Mouse (Mus musculus) adrenal gland, adult 2 months (tissue): ENCODE results near the gene Gtse1. TPM values are rescaled to one million over a fixed set of nuclear protein-coding genes. Genes with fewer than 3 reads are reported as not detected.
"Not testable (repeated sequence)": the region's sequence is repeated elsewhere in the genome, so short reads cannot be mapped to it uniquely, and the experiment has no call there.

Experiments used
- DNase-seq: peaks from one replicate; pipeline ENCODE4 v3.0.0; 2021
- long read RNA-seq: library from polyadenylated mRNA; stranded (forward); transcript quantifications from one replicate; pipeline ENCODE4 v2.0.0, GENCODE M21; 2021
- polyA plus RNA-seq: library from polyadenylated mRNA; depleted of rRNA; stranded (reverse); fragments of >200 nt; gene quantifications from 2 replicates; pipeline ENCODE4 v1.2.3, GENCODE M21; 2012; rRNA removed
- total RNA-seq, 2 experiments: library from RNA; stranded (reverse); gene quantifications; 2 replicates each; pipeline ENCODE4 v1.2.3; 2021

Gene Gtse1
- 1 to 10 TPM in 1 of 2 experiments, under 1 TPM in 1; 0.66 to 1.1 TPM for total RNA-seq
- polyA plus RNA-seq = 2.0 and 2.9 TPM in 2 replicates
- long read RNA-seq = 0 reads

GRCm38 (mm10) chr15:85859490-85860031, at the start of gene Gtse1:
Gene Gtse1 (plus strand): TSS chr15:85859745.
- peak; percentile 95 for DNase-seq

- no peak for DNase-seq
Measured at GRCm38 (mm10) chr15:85810462-85810805, 49.1 kb upstream of the Gtse1 start.

DNA sequence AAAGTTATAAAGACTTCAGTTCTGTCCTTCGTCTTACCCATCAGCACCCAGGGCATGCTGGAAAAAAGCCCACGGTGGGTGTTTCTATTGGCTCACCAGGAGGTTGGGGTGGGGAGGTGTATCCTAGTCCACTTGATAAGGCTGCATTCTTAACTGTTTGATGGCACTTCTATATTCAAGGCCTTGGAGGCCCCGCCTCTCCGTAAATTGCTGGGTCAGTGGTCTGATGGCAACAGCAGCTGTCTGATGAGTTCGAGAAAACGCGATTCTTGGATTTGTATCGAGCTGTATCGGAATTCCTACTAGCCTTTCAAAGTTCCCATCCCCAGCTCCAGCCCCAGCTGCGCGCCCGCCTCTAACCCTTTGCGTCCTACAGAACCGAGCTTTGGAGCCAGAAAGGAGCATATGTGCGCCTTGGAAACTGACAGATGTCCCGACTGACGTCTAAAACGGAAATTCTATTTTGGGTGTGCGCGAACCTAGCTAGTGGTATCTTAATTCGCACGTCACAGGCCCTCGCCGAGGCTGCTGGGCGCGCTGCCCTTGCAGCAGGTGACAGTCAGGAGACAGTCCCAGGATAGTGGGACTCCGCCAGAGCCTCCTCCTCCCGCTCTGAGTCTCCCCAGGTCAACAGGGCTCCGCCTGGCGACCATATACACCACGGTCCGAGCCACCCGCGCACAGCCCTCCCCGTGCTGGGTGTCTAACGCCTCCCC, 48.6 kb upstream of the Gtse1 start:
- peak; percentile 48 for DNase-seq

DNA sequence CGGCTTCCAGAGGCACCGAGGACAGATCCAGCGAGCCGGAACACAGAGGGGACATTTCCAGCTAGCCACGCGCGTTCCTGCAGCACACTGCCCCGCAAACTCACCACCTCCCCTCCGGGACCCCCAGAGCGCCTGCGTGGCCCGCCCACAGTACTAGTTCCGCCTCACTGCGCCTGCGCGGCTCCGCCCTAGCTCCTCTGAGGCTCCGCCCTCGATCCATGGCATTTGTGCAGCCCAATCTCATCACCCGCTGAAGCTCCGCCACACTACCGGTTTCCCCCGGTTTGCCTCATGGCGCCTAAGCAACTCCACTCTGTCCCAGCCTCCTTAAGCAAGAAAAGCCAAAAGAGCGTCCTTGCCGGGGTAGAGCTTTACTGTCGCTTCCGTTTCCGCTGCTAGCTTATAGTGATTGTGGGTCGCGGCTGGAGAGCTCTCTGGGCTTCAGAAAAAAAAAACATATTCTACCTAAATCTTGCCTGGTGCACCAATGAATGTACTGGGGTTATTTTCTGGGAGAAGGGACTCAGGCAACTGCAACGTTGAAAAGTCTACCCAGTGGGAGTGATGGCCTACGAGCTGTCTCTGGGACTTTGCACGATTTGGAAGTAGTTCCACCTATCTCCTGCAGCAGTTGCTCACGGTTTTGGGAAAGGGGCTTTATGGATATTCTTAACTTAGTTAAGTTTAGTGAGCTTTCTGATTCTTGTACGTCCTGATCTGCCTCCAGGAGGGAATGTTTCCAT, 47.8 kb upstream of the Gtse1 start, which contains the start of gene Cdpf1:
TSS of gene Cdpf1 (minus strand) at position 163 of the 743 bp plus-strand sequence.
- DNase-seq = peak; percentile 99

- DNase-seq = no peak
Measured at GRCm38 (mm10) chr15:85813428-85813827, 46.1 kb upstream of the Gtse1 start.

GRCm38 (mm10) chr15:85821203-85822010, 38.1 kb upstream of the Gtse1 start, which contains the start of gene Pkdrej:
Gene Pkdrej (minus strand): TSS chr15:85821734.
- DNase-seq = peak; percentile 70

- DNase-seq = no peak
Measured at GRCm38 (mm10) chr15:85822011-85822359, 37.6 kb upstream of the Gtse1 start.

DNA sequence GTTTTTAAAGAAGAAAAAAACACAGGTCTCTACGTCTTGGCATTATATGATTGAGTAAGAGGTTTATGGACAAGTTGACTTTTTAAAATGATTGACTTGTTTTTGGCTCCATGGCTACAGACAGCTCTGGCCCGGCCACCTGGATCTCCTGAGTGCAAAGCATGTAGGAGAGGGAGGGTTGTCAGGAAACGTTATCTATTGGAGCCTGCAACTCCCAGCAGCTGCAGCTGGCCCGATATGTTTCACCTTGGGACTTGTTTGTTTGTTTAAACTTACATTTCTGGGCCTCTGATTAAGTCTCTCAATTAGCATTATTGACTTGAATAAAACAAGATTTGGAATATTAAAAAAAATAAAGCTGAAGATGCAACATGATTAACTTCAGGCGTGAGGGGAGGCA, 32.9 kb upstream of the Gtse1 start:
- DNase-seq = no peak

DNA sequence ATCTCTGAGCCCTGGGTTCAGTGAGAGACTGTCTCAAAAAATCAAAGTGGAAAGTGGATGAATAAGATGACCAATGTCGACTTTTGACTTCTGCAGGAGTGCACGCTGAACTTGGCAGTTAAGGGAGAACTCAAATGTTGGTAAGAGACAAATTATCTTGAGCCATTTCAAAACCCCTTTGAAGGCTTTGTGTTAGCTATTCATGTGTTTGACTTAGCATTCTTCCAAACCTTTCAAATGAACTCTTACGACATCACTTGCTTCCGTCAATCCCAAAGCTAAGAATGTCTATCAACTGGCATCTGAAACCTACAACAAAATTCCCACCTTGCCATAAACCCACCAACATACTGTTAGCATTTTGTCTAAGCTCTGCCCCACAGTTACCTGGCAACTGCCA, 31.5 kb upstream of the Gtse1 start:
- DNase-seq = no peak

DNA sequence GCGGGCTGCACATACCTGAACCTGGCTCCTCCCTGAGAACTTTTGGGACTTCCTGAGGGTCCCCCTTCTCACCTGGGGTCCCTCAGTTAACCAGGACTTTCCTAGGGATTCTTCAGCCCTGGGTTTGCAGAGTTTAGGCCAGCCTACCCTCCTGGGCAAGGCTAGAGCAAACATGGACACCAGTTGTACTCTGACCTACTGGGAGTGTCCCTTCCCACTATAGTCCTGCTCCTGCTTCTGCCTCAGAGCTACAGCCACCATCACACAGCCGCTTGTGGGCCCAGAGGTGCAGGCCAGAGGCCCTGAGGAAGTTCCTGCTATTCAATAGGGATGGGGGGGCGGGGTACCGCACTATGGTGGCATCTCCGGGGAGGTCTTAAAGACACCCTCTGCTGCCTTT, 30.1 kb upstream of the Gtse1 start:
- no peak for DNase-seq

GRCm38 (mm10) chr15:85831954-85832590, 27.5 kb upstream of the Gtse1 start, which contains the start of gene Ttc38:
Gene Ttc38 (plus strand): TSS chr15:85832306.
- DNase-seq = peak; percentile 92

- peak; percentile 19 for DNase-seq
Measured at GRCm38 (mm10) chr15:85832599-85832998, 26.9 kb upstream of the Gtse1 start.

DNA sequence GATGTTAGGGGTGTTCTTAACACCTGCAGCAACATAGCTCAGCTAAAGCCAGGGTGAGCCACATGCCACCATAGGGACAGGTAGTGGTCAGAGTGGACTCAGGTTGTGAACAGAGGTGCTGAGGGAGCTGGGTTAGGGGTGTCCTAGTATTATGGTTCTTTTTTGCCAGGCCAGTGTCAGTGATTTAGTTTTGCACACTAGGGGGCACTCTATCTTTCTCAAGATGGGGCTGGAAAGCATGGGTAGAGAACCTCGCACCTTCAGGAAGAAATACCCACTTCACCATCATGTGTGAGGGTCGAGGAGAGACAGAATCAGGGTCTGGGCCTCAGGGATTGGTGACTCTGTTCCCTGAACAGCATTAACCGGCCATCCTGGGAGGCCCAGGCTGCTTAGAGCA, 24.2 kb upstream of the Gtse1 start:
- no peak for DNase-seq

DNA sequence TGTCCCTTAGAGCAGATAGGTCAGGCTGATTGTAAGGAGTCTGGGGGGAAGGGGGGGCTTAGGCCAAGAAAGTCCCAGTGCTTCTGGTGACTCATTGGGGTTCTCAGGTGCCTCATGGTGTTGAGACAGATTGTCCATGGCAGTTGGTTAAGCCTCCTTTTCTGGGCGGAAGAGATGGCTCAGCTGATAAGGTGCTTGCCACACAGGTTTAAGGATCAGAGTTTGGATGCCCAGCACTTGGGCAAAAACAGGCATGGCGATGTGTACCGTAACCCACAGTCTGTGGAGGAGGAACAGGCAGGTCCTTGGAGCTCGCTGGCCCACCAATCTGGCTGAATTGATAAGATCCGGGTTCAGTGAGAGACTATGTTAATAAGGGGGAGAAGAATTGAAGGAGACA, 22.7 kb upstream of the Gtse1 start:
- no peak for DNase-seq

GRCm38 (mm10) chr15:85840983-85841382, 18.6 kb upstream of the Gtse1 start:
- DNase-seq = no peak

DNA sequence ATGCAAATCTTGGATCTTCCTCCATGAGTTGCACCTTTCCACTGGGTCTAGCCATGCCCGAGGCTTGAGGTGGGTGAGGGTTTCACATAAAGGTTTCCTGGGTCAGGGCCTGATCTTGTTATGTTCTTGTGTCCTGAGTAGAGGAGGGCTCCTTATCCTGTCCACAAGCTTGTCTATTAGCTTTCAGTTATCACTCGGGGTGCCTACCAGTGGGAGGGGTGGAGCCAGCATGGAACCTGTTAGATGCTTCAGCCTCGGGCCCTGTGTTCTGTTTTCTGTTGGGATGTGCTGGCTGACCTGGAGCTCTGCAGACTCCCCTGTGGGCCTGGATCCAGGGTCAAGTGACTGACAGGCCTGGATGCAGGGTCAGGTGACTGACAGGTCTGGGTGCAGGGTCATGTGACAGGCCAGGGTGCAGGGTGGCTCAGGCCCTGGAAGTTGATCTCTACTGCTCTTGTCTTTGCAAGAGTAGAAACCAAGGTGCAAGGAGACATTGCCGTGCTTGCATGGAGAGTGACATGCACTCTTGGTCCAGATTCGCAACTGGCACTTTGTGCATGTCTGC, 17.7 kb upstream of the Gtse1 start:
- no peak for DNase-seq

- no peak for DNase-seq
Measured at GRCm38 (mm10) chr15:85845071-85845470, 14.5 kb upstream of the Gtse1 start.

- DNase-seq = no peak
Measured at GRCm38 (mm10) chr15:85851656-85852392, 7.7 kb upstream of the Gtse1 start.

DNA sequence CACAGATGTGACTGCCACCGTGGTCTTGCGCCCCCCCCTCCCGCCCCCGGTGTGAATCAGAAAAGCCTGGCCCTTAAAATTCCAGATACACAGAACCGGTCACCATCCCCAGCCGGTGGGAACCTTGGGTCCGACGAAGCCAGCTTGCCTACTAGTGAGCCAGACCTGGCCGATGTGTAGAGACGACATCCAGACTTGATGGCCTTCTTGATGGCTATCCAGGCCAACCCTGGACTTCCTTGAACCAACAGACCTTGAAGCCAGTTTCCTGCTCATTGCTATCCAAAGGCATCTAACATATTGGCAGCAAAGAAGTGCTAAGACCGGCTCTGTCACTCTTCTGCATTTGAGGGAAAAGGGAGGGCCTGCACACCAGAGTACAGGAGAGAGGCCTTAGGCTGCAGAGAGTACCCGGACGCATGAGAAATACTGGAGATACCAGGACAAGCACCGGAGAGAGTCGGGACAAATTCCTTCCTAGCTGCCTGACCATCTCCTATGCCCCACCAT, 510 bp upstream of the Gtse1 start:
- DNase-seq = no peak

- DNase-seq = not testable (repeated sequence)
Measured at GRCm38 (mm10) chr15:85865913-85866312, 6.4 kb downstream of the Gtse1 start.
